Mouse (Mus musculus) kidney, adult 2 months (tissue): ENCODE results near the gene Tmem109.

Source experiments
- CTCF ChIP-seq: fragments of 200-500 bp; conservative IDR thresholded peaks from 2 replicates; pipeline ENCODE4 v1.5.1; 2011; ENCODE audit warnings: low read depth, mild to moderate bottlenecking, control low read depth, low read length, moderate library complexity, mixed read lengths; ENCODE audit not compliant: insufficient read depth, insufficient read length
- POLR2A ChIP-seq: fragments of 200-500 bp; IDR thresholded peaks from one replicate; pipeline ENCODE4 v1.6.1; 2011; ENCODE audit warnings: low read depth, low read length, control low read depth

GRCm38 (mm10) chr19:10930641-10931040, 48.8 kb upstream of the Tmem109 start:
- TF ChIP-seq POLR2A (no peak), CTCF (no peak)
